Mouse (Mus musculus) heart, adult 2 months (tissue): Measurements from ENCODE around the gene Faap20.

Source experiments
- CTCF ChIP-seq: fragments of 200-600 bp; IDR thresholded peaks from 2 replicates; pipeline ENCODE4 v1.8.1; 2022; ENCODE audit warnings: antibody characterized with exemption, mild to moderate bottlenecking, moderate library complexity
- POLR2A ChIP-seq: fragments of 200-500 bp; IDR thresholded peaks from 2 replicates; pipeline ENCODE4 v1.6.1; 2011; ENCODE audit warnings: mild to moderate bottlenecking, low read depth, low read length, control low read depth; ENCODE audit not compliant: insufficient read depth

- TF ChIP-seq CTCF = no peak
- TF ChIP-seq POLR2A = no peak
Measured at GRCm38 (mm10) chr4:155239494-155239893, 10.1 kb upstream of the Faap20 start.
